Mouse (Mus musculus) kidney, adult 2 months (tissue): ENCODE data around the gene Sfxn3.

Experiments
- CTCF ChIP-seq: fragments of 200-500 bp; conservative IDR thresholded peaks from 2 replicates; pipeline ENCODE4 v1.5.1; 2011; ENCODE audit warnings: low read depth, mild to moderate bottlenecking, control low read depth, low read length, moderate library complexity, mixed read lengths; ENCODE audit not compliant: insufficient read depth, insufficient read length
- POLR2A ChIP-seq: fragments of 200-500 bp; IDR thresholded peaks from one replicate; pipeline ENCODE4 v1.6.1; 2011; ENCODE audit warnings: low read depth, low read length, control low read depth

DNA sequence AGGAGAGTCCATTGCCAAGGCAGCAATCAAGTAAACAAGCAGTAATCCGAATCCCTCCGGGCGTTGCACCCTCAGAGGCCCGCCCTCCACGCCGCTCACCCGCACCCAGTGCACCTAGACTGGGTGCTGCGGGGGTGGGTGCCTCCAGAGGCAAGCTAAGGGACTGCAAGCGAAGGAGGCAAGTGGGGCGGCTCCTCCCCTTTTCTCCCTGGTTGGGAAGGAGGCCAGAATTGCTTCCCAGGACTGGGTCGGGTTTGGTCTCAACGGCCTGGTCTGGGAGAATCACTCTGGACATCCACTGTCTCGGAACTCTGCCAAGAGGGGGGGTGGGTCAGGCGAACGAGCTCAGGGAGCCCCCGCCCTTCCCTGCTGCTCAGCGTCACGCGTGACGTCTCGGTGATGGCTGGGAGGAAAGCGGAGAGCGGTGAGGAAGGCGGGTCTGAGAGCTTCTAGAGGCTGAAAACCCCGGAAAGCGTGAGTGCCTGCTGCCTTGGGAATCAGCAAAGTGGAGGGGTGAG lies at the start of gene Sfxn3:
- TF ChIP-seq POLR2A (no peak), CTCF (peak; percentile 64)
